Mouse (Mus musculus) gastrocnemius, postnatal 4 days (tissue): ENCODE measurements at regions not wholly inside any gene's neighbourhood (a gene's known extent, or its start where the extent isn't known, plus 50 kb on each side); places are given as distances from the start of the nearest gene placed in this dataset. TPM values are rescaled to one million over a fixed set of nuclear protein-coding genes. Genes with fewer than 3 reads are reported as not detected.

Experiments
- microRNA-seq: library from miRNA; unstranded; fragments of <30 nt; microRNA quantifications from one replicate; pipeline ENCODE4 v1.2.0, GENCODE M21; 2021

Small RNAs in the stretch of these regions (microRNA-seq; reads per million reads assigned to microRNA genes)
- gene Gm23659 = not detected
